Mouse (Mus musculus): ENCODE results near the gene Chrdl2.
A peak's percentile ranks its signal among the peaks of the same experiment; 100 is the strongest.
"Not testable (repeated sequence)": the region's sequence is repeated elsewhere in the genome, so short reads cannot be mapped to it uniquely, and the experiment has no call there.

Gene Chrdl2

GRCm38 (mm10) chr7:100005790-100006189 lies at the start of gene Chrdl2:
Chrdl2 (plus strand) TSS chr7:100006172.
- DNase-seq: no peak

DNA sequence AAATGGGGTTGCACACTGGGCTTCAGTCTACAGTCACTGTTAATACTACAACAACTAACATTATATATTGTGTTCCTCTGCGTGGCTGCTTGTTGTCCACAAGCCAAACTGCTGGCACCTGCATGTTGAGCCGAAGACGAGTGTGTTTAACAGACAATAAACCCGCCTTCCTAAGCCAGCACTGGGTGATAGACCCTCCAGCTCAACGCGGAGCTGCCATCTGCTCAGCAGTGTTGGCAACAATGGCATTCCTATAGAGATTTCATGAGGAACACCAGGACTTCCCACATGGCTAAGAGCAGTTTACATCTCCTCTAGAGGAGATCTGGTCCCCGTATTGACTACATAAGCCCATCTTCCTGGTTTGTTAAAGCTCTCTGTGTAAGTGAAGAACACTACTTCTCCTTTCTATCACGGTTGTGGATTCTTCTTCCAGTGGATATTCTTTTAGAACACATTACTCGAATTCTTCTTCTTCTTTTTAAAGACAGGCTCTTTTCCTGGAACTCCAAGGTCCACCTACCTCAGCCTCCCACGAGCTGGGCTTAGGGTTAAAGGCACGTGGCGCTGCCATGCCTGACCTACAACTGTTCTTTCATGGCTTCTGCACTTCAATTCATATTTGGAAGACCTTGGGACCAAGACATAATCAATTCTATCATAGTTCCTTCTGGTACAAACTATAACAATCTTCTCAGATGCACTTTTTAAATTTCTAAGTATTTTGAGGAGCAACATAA lies 48.6 kb upstream of the Chrdl2 start:
- no peak for DNase-seq

- DNase-seq: not testable (repeated sequence)
Observed at GRCm38 (mm10) chr7:99960571-99960970, 45.4 kb upstream of the Chrdl2 start.

GRCm38 (mm10) chr7:99961518-99961917 lies 44.5 kb upstream of the Chrdl2 start:
- no peak for DNase-seq

GRCm38 (mm10) chr7:99962536-99963236 lies 43.3 kb upstream of the Chrdl2 start:
- peak in 1 of 2 experiments; percentile 16 for DNase-seq

- DNase-seq: no peak
Observed at GRCm38 (mm10) chr7:99963237-99963860, 42.6 kb upstream of the Chrdl2 start.

DNA sequence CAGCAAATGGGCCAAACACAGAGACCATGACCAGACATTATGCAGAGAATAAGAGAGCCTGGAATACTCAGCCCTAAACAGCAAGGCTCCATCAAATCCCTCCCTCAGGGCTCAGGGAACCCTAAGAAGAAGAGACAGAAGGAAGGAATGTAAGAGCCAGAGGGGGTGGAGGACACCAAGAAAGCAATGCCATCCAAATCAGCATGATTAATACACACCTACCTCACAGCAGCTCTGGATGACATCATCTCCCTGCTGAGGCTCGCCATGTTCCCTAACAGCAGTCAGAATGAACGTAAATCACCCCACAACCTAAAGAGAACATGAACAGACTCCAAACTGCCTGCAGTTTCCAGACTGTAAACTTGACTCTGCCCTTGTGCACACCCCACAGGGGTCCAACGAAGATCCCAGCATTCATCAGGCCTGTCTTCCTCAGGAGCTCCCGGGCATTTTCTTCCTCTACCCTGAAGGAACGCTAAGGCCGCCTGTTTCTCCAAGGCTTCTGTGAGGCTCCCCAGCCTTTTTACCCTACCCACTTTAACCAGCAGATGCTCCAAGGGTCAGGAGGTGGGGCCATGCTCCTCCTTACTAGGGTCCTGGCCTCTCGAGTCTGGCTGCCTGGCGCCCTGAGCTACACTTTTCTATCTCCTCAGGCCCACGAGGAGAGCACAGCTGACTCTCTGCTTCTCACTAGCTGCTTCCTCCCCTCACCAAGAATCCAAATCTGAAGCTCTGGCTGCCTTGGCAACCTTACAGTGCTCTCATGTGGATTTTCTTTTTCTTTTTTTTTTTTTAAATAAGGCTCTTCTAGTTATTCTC lies 40.7 kb upstream of the Chrdl2 start:
- DNase-seq: no peak

GRCm38 (mm10) chr7:99966011-99966721 lies 39.8 kb upstream of the Chrdl2 start:
- DNase-seq: no peak

GRCm38 (mm10) chr7:99969151-99969550 lies 36.8 kb upstream of the Chrdl2 start:
- no peak for DNase-seq

- no peak for DNase-seq
Observed at GRCm38 (mm10) chr7:99971926-99972325, 34.0 kb upstream of the Chrdl2 start.

- DNase-seq: not testable (repeated sequence)
Observed at GRCm38 (mm10) chr7:99972912-99973311, 33.1 kb upstream of the Chrdl2 start.

DNA sequence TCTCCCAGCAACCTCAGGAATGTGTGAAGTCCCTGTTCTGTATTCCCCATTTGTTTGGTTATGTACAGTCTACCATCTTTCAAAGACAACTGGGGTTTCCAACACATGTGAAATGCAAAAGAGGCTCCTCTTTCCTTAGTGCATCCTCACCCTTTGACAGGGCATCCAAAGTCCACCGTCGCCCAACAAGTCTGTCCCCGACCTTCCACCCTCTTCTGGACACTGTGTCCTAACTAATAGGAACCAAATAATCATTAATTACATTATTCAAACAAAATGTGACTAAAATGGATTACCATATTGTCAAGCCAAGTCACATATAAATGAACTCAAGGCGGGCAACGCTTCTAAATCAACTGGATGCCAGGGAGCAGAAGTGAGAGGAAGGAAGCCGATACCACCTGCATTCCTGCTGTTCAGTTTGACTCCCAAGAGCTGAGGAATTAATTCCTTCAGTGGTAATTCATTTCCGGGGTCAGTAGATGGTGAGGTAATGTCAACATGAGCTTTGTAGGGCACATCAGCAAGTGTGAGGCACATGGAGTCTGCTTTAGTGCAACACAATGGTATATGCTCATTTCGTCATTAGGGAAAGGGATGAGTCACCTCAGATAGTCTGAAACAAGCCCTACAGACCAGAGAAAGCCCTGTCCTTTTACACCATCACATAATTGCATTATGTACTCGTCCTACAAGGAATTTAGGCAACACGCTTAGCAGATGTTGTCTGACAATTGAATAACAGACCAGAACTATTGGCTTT lies 31.6 kb upstream of the Chrdl2 start:
- no peak for DNase-seq

DNA sequence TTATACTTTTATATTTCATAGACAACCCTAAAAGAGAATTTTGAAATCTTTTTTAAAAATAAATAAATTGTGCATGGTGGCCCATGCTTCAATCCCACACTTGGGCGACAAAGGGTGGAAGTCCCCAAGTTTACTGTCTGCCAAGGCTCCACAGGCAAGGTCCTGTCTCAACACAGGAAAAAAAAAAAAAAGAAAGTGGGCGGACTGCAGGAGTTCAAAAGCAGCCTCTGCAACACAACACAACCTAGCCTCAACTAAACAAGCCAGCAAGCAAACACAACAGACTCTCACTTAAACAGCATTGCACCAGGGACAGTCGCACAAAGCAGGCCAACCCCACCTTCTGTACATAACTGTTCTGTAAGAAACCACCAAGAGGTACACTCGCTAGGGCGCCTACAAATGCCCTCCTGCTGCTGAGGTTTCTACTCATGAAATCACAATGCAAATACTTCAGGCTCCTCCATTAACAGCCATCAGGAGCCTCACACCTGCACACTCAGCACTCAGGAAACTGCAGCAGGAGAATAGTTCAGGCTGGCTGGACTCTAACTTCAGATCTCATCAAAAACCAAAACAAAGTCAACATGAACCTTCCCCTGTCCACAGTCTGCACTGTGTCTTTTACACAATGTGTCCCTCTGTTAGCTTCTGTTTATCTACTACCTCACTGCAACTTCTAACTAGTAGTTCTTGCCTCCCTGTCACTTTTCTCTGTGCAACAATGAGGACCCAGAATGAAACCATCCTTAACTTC lies 30.0 kb upstream of the Chrdl2 start:
- DNase-seq: no peak

DNA sequence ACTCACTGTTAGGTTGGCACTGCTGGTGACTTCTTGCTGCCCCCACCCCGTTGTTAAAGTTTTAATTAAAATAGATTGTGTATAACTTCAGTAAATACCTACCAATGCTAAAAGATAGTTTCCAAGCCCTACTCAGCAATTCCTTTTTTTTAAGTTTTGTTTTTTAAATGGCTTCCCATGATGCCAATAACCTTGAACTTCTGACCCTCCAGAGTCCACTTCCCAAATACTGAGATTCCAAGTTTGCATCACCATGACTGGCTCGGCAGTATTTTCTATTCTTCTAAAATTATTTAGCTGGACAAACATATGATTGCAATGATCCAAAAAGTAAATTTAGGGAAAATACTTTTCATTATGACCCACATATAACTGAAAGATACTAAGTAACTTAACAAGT lies 27.9 kb upstream of the Chrdl2 start:
- DNase-seq: no peak

GRCm38 (mm10) chr7:99979081-99979480 lies 26.9 kb upstream of the Chrdl2 start:
- DNase-seq: no peak

DNA sequence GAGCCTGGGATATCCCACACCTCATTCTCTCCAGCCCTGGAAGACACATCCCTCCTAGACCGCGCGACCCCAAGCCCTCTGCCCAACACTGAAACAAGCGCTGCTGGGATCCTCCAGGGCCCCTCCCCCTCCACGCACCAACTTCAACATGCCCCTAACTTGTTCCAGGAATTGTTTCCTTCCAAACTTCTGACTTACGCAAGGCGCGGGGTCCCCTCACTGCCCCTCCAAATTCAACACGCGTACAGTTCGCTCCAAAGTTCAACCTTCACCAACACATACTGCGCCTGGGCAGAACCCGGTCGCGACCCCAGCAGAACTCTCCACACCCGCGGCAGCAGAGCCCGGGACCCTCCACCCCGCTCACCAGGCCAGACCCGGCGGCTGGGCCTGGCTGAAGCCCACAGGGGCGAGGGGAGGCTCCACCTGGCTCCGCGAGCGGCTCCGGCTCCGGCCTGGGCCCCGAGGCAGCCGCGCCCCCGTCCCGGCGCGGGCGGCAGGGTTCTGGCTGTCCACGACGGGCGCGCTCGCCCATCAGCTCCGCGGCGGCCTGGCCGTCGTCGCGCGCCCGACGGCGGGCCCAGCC lies 26.3 kb upstream of the Chrdl2 start:
- peak; percentile 28 to 50 for DNase-seq

- DNase-seq: peak; percentile 87 to 88
Observed at GRCm38 (mm10) chr7:99980132-99980591, 25.8 kb upstream of the Chrdl2 start, which contains the start of gene Rnf169. Rnf169 (minus strand) TSS chr7:99980448.

GRCm38 (mm10) chr7:99981311-99981710 lies 24.7 kb upstream of the Chrdl2 start:
- no peak for DNase-seq

DNA sequence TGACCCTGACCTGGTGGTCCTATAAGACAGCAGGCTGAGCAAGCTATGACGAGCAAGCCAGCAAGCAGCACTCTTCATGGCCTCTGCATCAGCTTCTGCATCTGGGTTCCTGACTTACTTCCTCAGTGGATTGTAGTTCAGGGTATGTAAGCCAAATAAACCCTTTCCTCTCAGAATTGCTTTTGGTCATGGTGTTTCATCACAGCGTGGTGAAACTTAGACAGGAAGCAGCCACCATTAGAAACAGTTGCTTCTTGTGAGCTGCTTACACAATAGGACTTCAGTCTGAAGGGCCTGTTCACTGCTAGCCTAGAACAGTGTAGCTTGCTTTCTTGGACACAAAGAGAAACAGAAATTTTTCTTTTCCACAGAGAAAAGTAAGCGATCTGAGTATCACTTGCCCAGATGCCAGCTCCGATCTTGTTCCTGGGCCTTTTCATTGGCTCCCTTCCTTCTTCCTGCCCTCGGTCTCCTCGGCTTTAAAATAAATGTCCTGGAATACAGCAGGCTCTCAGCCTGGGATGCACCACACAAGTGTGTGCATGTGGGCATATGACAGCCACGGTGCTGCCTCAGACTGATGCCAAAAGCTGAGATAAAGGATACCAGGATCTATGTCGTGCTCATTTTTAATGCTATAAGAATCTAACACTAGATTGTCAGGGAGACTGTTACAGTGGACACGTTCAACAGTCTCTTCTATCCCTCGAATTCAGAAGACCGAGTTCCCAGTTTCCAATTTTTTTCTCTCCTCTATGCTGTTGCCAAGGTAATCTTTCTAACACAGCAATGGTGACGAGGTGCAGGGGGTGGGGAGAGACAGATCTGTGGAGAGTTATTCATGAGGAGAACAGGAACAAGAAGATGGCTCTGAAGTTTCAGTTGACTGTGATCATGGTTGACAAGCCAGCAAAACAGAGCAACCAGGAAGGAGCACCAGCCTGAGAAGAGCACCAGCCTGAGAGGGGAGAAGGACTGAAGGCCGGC lies 23.4 kb upstream of the Chrdl2 start:
- no peak for DNase-seq

All from spleen, adult 18-20 months (tissue).